Mouse (Mus musculus): Measurements from ENCODE around the gene Zfp189.

Zfp189 gene

GRCm38 (mm10) chr4:49514441-49514840 is 6.5 kb upstream of the Zfp189 start:
- DNase-seq (ENCODE audit: low read depth, low spot score), result no peak
- H3K27me3 ChIP-seq (ENCODE audit: control insufficient read depth, insufficient read depth, low read length, poor library complexity, severe bottlenecking), result no peaks in the 10 kb centered on the region

DNA sequence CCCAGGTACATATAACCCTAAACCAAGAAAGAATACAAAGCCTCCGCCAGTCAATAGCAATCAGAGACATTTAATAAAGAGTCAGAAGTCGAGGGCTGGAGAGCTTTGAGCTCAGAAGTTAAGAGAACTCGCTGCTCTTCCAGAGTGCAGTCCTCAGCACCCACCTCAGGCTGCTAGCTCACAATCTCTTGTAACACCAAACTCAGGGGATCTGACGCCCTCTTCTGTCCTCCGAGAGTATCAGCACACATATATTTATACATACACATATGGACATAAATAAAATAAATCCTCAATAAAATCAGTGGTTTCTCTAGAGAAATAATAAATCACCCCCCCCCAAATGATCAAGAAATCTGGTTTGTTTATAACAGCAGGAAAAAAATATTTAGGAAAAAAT is 1.5 kb upstream of the Zfp189 start:
- Histone ChIP-seq H3K27me3 (ENCODE audit: control insufficient read depth, insufficient read depth, low read length, poor library complexity, severe bottlenecking) (no peaks in the 10 kb centered on the region), H3K36me3 (ENCODE audit: control insufficient read depth, insufficient read depth, low read length, poor library complexity, severe bottlenecking) (no peaks in the 10 kb centered on the region)
- peak; percentile 11 for DNase-seq (ENCODE audit: low read depth, low spot score)

More at GRCm38 (mm10) chr4:49514441-49514840, 6.5 kb upstream of the Zfp189 start:
- H3K36me3 ChIP-seq (ENCODE audit: control insufficient read depth, insufficient read depth, low read length, poor library complexity, severe bottlenecking), result peaks cover 2% of the 10 kb centered on the region

- no peaks in the 10 kb centered on the region for H3K27me3 ChIP-seq (ENCODE audit: control insufficient read depth, insufficient read depth, low read length, poor library complexity, severe bottlenecking)
- peak; percentile 23 for DNase-seq (ENCODE audit: low read depth, low spot score)
- H3K36me3 ChIP-seq (ENCODE audit: control insufficient read depth, insufficient read depth, low read length, poor library complexity, severe bottlenecking), result no peaks in the 10 kb centered on the region
These were observed 370 bp downstream of the Zfp189 start for GRCm38 (mm10) chr4:49521346-49521745.

DNA sequence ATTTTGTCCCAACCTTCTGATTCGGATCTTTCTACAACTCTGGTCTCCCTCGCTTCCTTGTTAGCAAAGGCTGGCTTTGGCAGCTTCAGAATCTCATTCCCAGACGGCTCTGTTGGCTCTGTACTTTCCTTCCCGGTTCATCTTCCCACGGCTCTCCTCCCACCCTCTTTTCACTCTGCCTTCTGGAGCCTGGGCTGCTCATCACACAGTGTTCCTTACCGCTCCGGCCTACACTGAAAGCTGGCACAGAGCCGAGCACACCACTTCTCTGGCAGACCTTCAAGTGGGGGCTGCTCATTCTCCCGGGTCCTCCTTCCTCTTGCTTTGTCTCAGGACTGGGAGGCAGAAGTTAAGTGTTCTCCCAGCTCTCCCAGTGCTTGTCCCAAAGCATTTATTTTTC is 1.6 kb downstream of the Zfp189 start:
- DNase-seq (ENCODE audit: low read depth, low spot score), result no peak
- H3K36me3 ChIP-seq (ENCODE audit: control insufficient read depth, insufficient read depth, low read length, poor library complexity, severe bottlenecking), result no peaks in the 10 kb centered on the region
- no peaks in the 10 kb centered on the region for H3K27me3 ChIP-seq (ENCODE audit: control insufficient read depth, insufficient read depth, low read length, poor library complexity, severe bottlenecking)

- DNase-seq (ENCODE audit: low read depth, low spot score), result no peak
- no peaks in the 10 kb centered on the region; the same call in 1 of the 2 replicates for H3K36me3 ChIP-seq (ENCODE audit: control insufficient read depth, insufficient read depth, low read length, poor library complexity, severe bottlenecking)
- H3K27me3 ChIP-seq (ENCODE audit: control insufficient read depth, insufficient read depth, low read length, poor library complexity, severe bottlenecking), result no peaks in the 10 kb centered on the region
These were observed 14.1 kb downstream of the Zfp189 start for GRCm38 (mm10) chr4:49535036-49535435.

DNA sequence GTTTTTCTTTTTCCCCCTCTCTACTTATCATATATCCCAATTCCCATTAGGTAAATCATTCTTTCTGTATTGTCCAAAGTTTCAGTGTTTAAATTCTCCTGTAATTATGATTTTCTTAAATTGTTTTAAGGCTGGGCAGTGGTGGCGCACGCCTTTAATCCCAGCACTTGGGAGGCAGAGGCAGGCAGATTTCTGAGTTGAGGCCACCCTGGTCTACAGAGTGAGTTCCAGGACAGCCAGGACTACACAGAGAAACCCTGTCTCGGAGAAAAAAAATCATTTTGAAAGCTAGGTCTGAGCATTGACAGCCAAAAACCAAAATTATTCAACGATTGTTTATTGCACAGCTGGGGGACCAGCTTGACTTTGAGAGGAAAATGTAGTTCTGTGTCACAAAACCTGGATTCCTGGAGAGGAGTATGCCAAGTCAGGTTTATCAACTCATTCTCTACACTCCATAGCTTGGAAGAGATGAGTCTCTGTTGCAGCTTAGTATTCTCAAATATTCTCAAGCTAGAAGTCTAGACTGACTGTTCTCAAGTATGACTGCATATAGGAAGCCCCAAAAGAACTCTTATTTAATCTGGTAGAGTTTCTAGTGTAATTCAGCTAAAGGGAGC is 14.8 kb downstream of the Zfp189 start:
- H3K27me3 ChIP-seq (ENCODE audit: control insufficient read depth, insufficient read depth, low read length, poor library complexity, severe bottlenecking), result no peaks in the 10 kb centered on the region
- H3K36me3 ChIP-seq (ENCODE audit: control insufficient read depth, insufficient read depth, low read length, poor library complexity, severe bottlenecking), result no peaks in the 10 kb centered on the region
- DNase-seq (ENCODE audit: low read depth, low spot score), result no peak

DNA sequence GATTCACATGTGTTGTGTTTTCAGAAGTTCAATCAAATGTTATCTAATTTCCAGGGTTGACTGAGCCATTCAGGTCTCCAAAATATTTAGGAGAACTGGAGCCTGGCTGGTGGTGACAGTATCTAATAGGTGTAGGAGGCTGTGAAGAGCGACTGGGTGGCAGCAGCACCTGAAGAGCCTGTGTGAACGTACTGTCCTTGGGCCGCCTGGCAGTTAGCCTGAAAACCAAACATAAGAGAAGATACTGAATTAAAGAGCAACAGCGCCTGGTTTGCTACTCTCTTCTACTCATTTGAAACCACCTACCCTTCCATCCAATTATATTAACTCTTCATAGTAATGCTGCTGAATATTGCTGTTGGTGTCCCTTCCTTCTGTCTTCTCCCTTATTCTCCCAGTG is 15.7 kb downstream of the Zfp189 start:
- Histone ChIP-seq H3K36me3 (ENCODE audit: control insufficient read depth, insufficient read depth, low read length, poor library complexity, severe bottlenecking) (no peaks in the 10 kb centered on the region), H3K27me3 (ENCODE audit: control insufficient read depth, insufficient read depth, low read length, poor library complexity, severe bottlenecking) (no peaks in the 10 kb centered on the region)
- DNase-seq (ENCODE audit: low read depth, low spot score), result no peak

- no peak for DNase-seq (ENCODE audit: low read depth, low spot score)
These were observed 18.7 kb downstream of the Zfp189 start for GRCm38 (mm10) chr4:49539665-49540064.

DNA sequence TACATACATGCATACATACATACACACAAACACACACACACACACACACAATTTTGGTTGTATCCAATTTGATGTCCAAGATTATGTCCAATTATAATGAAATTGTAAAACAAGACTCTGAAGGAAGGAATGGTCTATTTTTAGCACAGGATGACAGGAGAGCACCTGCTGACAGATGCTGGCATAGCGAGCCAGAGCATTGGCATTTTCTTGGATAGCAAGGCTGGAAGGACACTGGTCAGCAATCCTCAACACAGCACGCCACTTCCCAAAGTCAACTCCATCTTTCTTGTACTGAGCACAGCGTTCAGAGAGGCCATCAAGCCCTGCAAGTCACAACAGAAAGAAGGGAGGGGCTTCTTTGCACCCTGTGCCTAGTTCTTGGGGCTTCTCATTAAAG is 20.0 kb downstream of the Zfp189 start:
- H3K36me3 ChIP-seq (ENCODE audit: control insufficient read depth, insufficient read depth, low read length, poor library complexity, severe bottlenecking), result no peaks in the 10 kb centered on the region
- DNase-seq (ENCODE audit: low read depth, low spot score), result no peak
- H3K27me3 ChIP-seq (ENCODE audit: control insufficient read depth, insufficient read depth, low read length, poor library complexity, severe bottlenecking), result no peaks in the 10 kb centered on the region

More at GRCm38 (mm10) chr4:49539665-49540064, 18.7 kb downstream of the Zfp189 start:
- no peaks in the 10 kb centered on the region for H3K27me3 ChIP-seq (ENCODE audit: control insufficient read depth, insufficient read depth, low read length, poor library complexity, severe bottlenecking)
- no peaks in the 10 kb centered on the region for H3K36me3 ChIP-seq (ENCODE audit: control insufficient read depth, insufficient read depth, low read length, poor library complexity, severe bottlenecking)

DNA sequence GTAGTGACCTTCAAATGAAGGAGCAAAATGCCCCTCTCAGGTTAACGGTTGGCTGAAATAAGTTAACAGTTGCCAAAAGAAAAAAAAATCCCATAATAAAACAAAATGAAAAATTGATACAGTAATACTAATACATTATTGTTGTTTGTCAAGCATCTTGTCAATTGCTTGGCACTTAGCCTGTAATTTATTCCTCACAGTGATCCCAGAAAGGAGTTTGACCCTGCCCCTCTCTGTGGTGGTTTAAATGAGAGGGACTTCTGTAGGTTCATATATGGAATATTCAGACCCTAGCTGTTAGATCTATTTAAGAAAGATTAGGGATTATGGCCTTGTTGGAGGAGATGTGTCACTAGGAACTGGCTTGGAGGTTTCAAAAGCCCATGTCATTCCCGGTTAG is 25.1 kb downstream of the Zfp189 start:
- DNase-seq (ENCODE audit: low read depth, low spot score), result no peak

GRCm38 (mm10) chr4:49546873-49547543 is 26.0 kb downstream of the Zfp189 start:
- H3K27me3 ChIP-seq (ENCODE audit: control insufficient read depth, insufficient read depth, low read length, poor library complexity, severe bottlenecking), result no peaks in the 10 kb centered on the region
- DNase-seq (ENCODE audit: low read depth, low spot score), result no peak
- no peaks in the 10 kb centered on the region for H3K36me3 ChIP-seq (ENCODE audit: control insufficient read depth, insufficient read depth, low read length, poor library complexity, severe bottlenecking)

More for the DNA sequence above, 25.1 kb downstream of the Zfp189 start:
- Histone ChIP-seq H3K27me3 (ENCODE audit: control insufficient read depth, insufficient read depth, low read length, poor library complexity, severe bottlenecking) (no peaks in the 10 kb centered on the region), H3K36me3 (ENCODE audit: control insufficient read depth, insufficient read depth, low read length, poor library complexity, severe bottlenecking) (no peaks in the 10 kb centered on the region)

DNA sequence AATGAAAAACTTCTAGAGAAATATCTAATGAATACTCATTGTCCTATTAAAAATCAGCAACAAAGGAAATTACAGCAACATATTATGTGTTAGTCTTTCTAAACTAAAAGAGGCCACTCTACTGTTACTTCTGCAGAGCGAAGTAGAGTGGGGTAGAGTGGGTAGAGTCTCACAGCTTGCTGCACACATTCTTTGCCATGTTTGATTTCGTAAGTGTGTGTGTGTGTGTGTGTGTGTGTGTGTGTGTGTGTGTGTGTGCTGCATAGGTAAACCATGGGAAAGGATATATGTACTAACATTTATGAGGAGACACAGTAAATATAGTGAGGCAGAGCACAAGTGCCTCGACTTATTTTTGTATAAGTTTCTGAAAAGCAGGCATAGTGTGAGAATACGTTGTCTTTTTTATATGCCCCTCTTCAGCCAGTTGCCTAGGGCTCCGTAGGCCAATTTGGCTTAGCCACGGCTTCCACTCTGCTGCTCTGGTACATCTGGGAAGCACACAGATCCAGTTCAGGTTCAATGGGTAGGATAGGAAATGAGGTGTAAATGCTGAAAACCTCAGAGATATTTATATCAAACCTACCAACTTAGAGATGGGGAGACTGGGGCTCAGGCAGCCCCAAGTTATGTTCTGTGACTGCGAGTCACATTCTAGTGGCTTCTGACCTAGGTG is 26.7 kb downstream of the Zfp189 start:
- no peaks in the 10 kb centered on the region for H3K27me3 ChIP-seq (ENCODE audit: control insufficient read depth, insufficient read depth, low read length, poor library complexity, severe bottlenecking)
- no peak for DNase-seq (ENCODE audit: low read depth, low spot score)
- no peaks in the 10 kb centered on the region for H3K36me3 ChIP-seq (ENCODE audit: control insufficient read depth, insufficient read depth, low read length, poor library complexity, severe bottlenecking)

DNA sequence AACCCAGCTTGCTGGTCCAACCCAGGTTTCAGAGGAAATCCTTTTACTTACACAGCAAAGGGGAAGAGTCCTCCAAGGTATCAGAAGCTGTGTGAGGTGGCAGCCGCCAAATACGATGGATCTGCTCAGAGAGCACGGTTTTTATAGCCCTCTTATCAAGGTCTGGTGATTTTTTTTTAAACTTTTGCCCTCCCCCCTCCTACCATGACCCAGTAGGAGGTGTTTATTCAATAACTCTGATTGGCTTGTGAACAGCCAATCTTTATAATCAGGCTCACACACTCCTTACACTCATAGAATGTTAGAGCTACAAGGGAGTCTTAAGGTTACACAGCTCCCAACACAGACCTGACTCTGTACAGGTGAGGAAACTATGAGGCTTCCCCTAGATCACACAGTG is 28.4 kb downstream of the Zfp189 start, which contains the start of gene Aldob:
TSS of gene Aldob (minus strand) at position 164 of the 400 bp plus-strand sequence.
- DNase-seq (ENCODE audit: low read depth, low spot score), result no peak
- Histone ChIP-seq H3K27me3 (ENCODE audit: control insufficient read depth, insufficient read depth, low read length, poor library complexity, severe bottlenecking) (no peaks in the 10 kb centered on the region), H3K36me3 (ENCODE audit: control insufficient read depth, insufficient read depth, low read length, poor library complexity, severe bottlenecking) (no peaks in the 10 kb centered on the region)

GRCm38 (mm10) chr4:49553380-49553779 is 32.4 kb downstream of the Zfp189 start:
- H3K36me3 ChIP-seq (ENCODE audit: control insufficient read depth, insufficient read depth, low read length, poor library complexity, severe bottlenecking), result no peaks in the 10 kb centered on the region
- no peak for DNase-seq (ENCODE audit: low read depth, low spot score)
- no peaks in the 10 kb centered on the region for H3K27me3 ChIP-seq (ENCODE audit: control insufficient read depth, insufficient read depth, low read length, poor library complexity, severe bottlenecking)

GRCm38 (mm10) chr4:49557375-49557774 is 36.4 kb downstream of the Zfp189 start:
- Histone ChIP-seq H3K36me3 (ENCODE audit: control insufficient read depth, insufficient read depth, low read length, poor library complexity, severe bottlenecking) (no peaks in the 10 kb centered on the region), H3K27me3 (ENCODE audit: control insufficient read depth, insufficient read depth, low read length, poor library complexity, severe bottlenecking) (no peaks in the 10 kb centered on the region)
- no peak for DNase-seq (ENCODE audit: low read depth, low spot score)
